Mouse (Mus musculus): ENCODE measurements around the gene Mttp. TPM values are rescaled to one million over a fixed set of nuclear protein-coding genes. Genes with fewer than 3 reads are reported as not detected.

Mttp gene
- polyA plus RNA-seq, 1 experiment = 0.47 TPM

- DNase-seq (ENCODE audit: low read depth in 1 of 2, low spot score in 2 of 2) = no peak
- TF ChIP-seq POLR2A (IDR thresholded peaks at IDR 0.05; ENCODE audit: low read depth, low read length) = no peak
- Histone ChIP-seq H3K27ac (ENCODE audit: insufficient read depth, low read length) (no peak overlapping the region), H3K36me3 (ENCODE audit: control insufficient read depth, insufficient read depth, low read length) (no peaks in the 10 kb centered on the region), H3K4me1 (ENCODE audit: control insufficient read depth, insufficient read depth, insufficient read length) (no peaks in the 10 kb centered on the region), H3K4me3 (ENCODE audit: extremely low read depth, insufficient read depth, insufficient read length) (no peak overlapping the region), H3K27me3 (ENCODE audit: control insufficient read depth, insufficient read depth, low read length) (no peaks in the 10 kb centered on the region)
- 91% methylated on average over 7 of the region's 7 CpGs for WGBS
Observed at GRCm38 (mm10) chr3:138056976-138057375, 87.8 kb downstream of the Mttp start.

- no peaks in the 10 kb centered on the region for H3K4me1 ChIP-seq (ENCODE audit: control insufficient read depth, insufficient read depth, insufficient read length)
- no peak for TF ChIP-seq POLR2A (IDR thresholded peaks at IDR 0.05; ENCODE audit: low read depth, low read length)
- TF ChIP-seq CTCF (IDR thresholded peaks at IDR 0.05; ENCODE audit: extremely low read depth, insufficient read depth, insufficient read length, insufficient replicate concordance) = no peak
- no peak for DNase-seq (ENCODE audit: low read depth in 1 of 2, low spot score in 2 of 2)
- no peak overlapping the region for H3K4me3 ChIP-seq (ENCODE audit: extremely low read depth, insufficient read depth, insufficient read length)
- no peak overlapping the region for H3K27ac ChIP-seq (ENCODE audit: insufficient read depth, low read length)
- whole genome bisulfite sequencing = 38% methylated on average over 4 of the region's 4 CpGs
- H3K36me3 ChIP-seq (ENCODE audit: control insufficient read depth, insufficient read depth, low read length) = no peaks in the 10 kb centered on the region
- no peaks in the 10 kb centered on the region for H3K27me3 ChIP-seq (ENCODE audit: control insufficient read depth, insufficient read depth, low read length)
Observed at GRCm38 (mm10) chr3:138053969-138054368, 90.8 kb downstream of the Mttp start.

GRCm38 (mm10) chr3:138051431-138051830 is 93.3 kb downstream of the Mttp start:
- no peak for DNase-seq (ENCODE audit: low read depth in 1 of 2, low spot score in 2 of 2)
- no peaks in the 10 kb centered on the region for H3K4me1 ChIP-seq (ENCODE audit: control insufficient read depth, insufficient read depth, insufficient read length)
- no peaks in the 10 kb centered on the region for H3K36me3 ChIP-seq (ENCODE audit: control insufficient read depth, insufficient read depth, low read length)
- H3K27me3 ChIP-seq (ENCODE audit: control insufficient read depth, insufficient read depth, low read length) = no peaks in the 10 kb centered on the region
- TF ChIP-seq POLR2A (IDR thresholded peaks at IDR 0.05; ENCODE audit: low read depth, low read length) (no peak), CTCF (IDR thresholded peaks at IDR 0.05; ENCODE audit: extremely low read depth, insufficient read depth, insufficient read length, insufficient replicate concordance) (no peak)
- 75% methylated on average over 3 of the region's 3 CpGs for WGBS
- no peak overlapping the region for H3K27ac ChIP-seq (ENCODE audit: insufficient read depth, low read length)
- H3K4me3 ChIP-seq (ENCODE audit: extremely low read depth, insufficient read depth, insufficient read length) = no peak overlapping the region

GRCm38 (mm10) chr3:138050772-138051171 is 94.0 kb downstream of the Mttp start:
- no peak overlapping the region for H3K27ac ChIP-seq (ENCODE audit: insufficient read depth, low read length)
- no peak overlapping the region for H3K4me3 ChIP-seq (ENCODE audit: extremely low read depth, insufficient read depth, insufficient read length)
- no peaks in the 10 kb centered on the region for H3K4me1 ChIP-seq (ENCODE audit: control insufficient read depth, insufficient read depth, insufficient read length)
- no peaks in the 10 kb centered on the region for H3K36me3 ChIP-seq (ENCODE audit: control insufficient read depth, insufficient read depth, low read length)
- DNase-seq (ENCODE audit: low read depth in 1 of 2, low spot score in 2 of 2) = no peak
- no peak for TF ChIP-seq POLR2A (IDR thresholded peaks at IDR 0.05; ENCODE audit: low read depth, low read length)
- no peak for TF ChIP-seq CTCF (IDR thresholded peaks at IDR 0.05; ENCODE audit: extremely low read depth, insufficient read depth, insufficient read length, insufficient replicate concordance)
- no peaks in the 10 kb centered on the region for H3K27me3 ChIP-seq (ENCODE audit: control insufficient read depth, insufficient read depth, low read length)
- 86% methylated on average over 11 of the region's 11 CpGs for WGBS

GRCm38 (mm10) chr3:138049555-138049954 is 95.2 kb downstream of the Mttp start:
- Histone ChIP-seq H3K4me1 (ENCODE audit: control insufficient read depth, insufficient read depth, insufficient read length) (no peaks in the 10 kb centered on the region), H3K27me3 (ENCODE audit: control insufficient read depth, insufficient read depth, low read length) (no peaks in the 10 kb centered on the region), H3K36me3 (ENCODE audit: control insufficient read depth, insufficient read depth, low read length) (no peaks in the 10 kb centered on the region), H3K4me3 (ENCODE audit: extremely low read depth, insufficient read depth, insufficient read length) (no peak overlapping the region), H3K27ac (ENCODE audit: insufficient read depth, low read length) (no peak overlapping the region)
- WGBS = 92% methylated on average over 6 of the region's 6 CpGs
- TF ChIP-seq CTCF (IDR thresholded peaks at IDR 0.05; ENCODE audit: extremely low read depth, insufficient read depth, insufficient read length, insufficient replicate concordance) (no peak), POLR2A (IDR thresholded peaks at IDR 0.05; ENCODE audit: low read depth, low read length) (no peak)
- no peak for DNase-seq (ENCODE audit: low read depth in 1 of 2, low spot score in 2 of 2)

GRCm38 (mm10) chr3:138043316-138043715 is 101.5 kb downstream of the Mttp start:
- TF ChIP-seq CTCF (IDR thresholded peaks at IDR 0.05; ENCODE audit: extremely low read depth, insufficient read depth, insufficient read length, insufficient replicate concordance) = no peak
- no peak for TF ChIP-seq POLR2A (IDR thresholded peaks at IDR 0.05; ENCODE audit: low read depth, low read length)
- H3K4me1 ChIP-seq (ENCODE audit: control insufficient read depth, insufficient read depth, insufficient read length) = no peaks in the 10 kb centered on the region; the same call in 1 of the 2 replicates
- H3K4me3 ChIP-seq (ENCODE audit: extremely low read depth, insufficient read depth, insufficient read length) = no peak overlapping the region
- WGBS = 86% methylated on average over 7 of the region's 7 CpGs
- no peaks in the 10 kb centered on the region for H3K27me3 ChIP-seq (ENCODE audit: control insufficient read depth, insufficient read depth, low read length)
- H3K36me3 ChIP-seq (ENCODE audit: control insufficient read depth, insufficient read depth, low read length) = no peaks in the 10 kb centered on the region
- DNase-seq (ENCODE audit: low read depth in 1 of 2, low spot score in 2 of 2) = no peak
- no peak overlapping the region for H3K27ac ChIP-seq (ENCODE audit: insufficient read depth, low read length)

GRCm38 (mm10) chr3:138041591-138042301 is 103.0 kb downstream of the Mttp start:
- no peak overlapping the region for H3K27ac ChIP-seq (ENCODE audit: insufficient read depth, low read length)
- no peaks in the 10 kb centered on the region; the same call in 1 of the 2 replicates for H3K4me1 ChIP-seq (ENCODE audit: control insufficient read depth, insufficient read depth, insufficient read length)
- TF ChIP-seq POLR2A (IDR thresholded peaks at IDR 0.05; ENCODE audit: low read depth, low read length) = no peak
- 71% methylated on average over 3 of the region's 3 CpGs for WGBS
- DNase-seq (ENCODE audit: low read depth in 1 of 2, low spot score in 2 of 2) = peak in 1 of 2 experiments; percentile 56
- H3K4me3 ChIP-seq (ENCODE audit: extremely low read depth, insufficient read depth, insufficient read length) = no peak overlapping the region
- no peaks in the 10 kb centered on the region for H3K36me3 ChIP-seq (ENCODE audit: control insufficient read depth, insufficient read depth, low read length)
- no peaks in the 10 kb centered on the region for H3K27me3 ChIP-seq (ENCODE audit: control insufficient read depth, insufficient read depth, low read length)
